Mouse (Mus musculus) embryonic fibroblast, embryonic 13.5 days (primary cell): ENCODE data around the gene Zfp12.

Experiments used
- CTCF ChIP-seq: IDR thresholded peaks from 2 replicates; pipeline ENCODE4 v1.5.1; 2011; ENCODE audit warnings: mild to moderate bottlenecking, control low read depth, low read length, moderate library complexity, borderline replicate concordance; ENCODE audit not compliant: insufficient read depth
- POLR2A ChIP-seq: IDR thresholded peaks from 2 replicates; pipeline ENCODE4 v1.6.1; 2011; ENCODE audit warnings: low read depth, mild to moderate bottlenecking, control low read depth, low read length, moderate library complexity

GRCm38 (mm10) chr5:143272540-143273330 is 37.8 kb downstream of the Zfp12 start:
- no peak for TF ChIP-seq CTCF
- TF ChIP-seq POLR2A, result no peak
